8 mouse cellular contexts compared by ENCODE assay signal in genomic region chr19:45058841-45059240, GRCm38 (mm10). TPM values are rescaled to one million over a fixed set of nuclear protein-coding genes. Genes with fewer than 3 reads are reported as not detected.
DNase-seq lines count a peak whose midpoint lies in the region; ATAC-seq and TF ChIP-seq lines count a peak whose summit lies in the region.

No protein-coding gene starts in this region.

- DNase-seq in layer of hippocampus, adult 2 months (ENCODE audit: low spot score in 2 of 2), result no peak
- DNase-seq in layer of hippocampus, postnatal 10 days (ENCODE audit: low spot score in 2 of 2), result no peak
- DNase-seq in Muller cell, postnatal 12 days (ENCODE audit: inconsistent ontology term), result no peak
- DNase-seq in cerebellum, postnatal 10 days, result no peak

- H3K36me3 ChIP-seq in embryonic facial prominence, embryonic 13.5 days, result peaks cover 6% of the 10 kb centered on the region; the same call in 1 of the 2 replicates
- H3K36me3 ChIP-seq in intestine, embryonic 16.5 days (ENCODE audit: control insufficient read depth, insufficient read depth, low read length), result no peaks in the 10 kb centered on the region
- H3K36me3 ChIP-seq in neural tube, embryonic 12.5 days, result peaks cover 9% of the 10 kb centered on the region; the same call in 1 of the 2 replicates

- no peaks in the 10 kb centered on the region for H3K9me3 ChIP-seq in embryonic facial prominence, embryonic 13.5 days
- no peaks in the 10 kb centered on the region for H3K9me3 ChIP-seq in intestine, embryonic 16.5 days (ENCODE audit: control insufficient read depth, low read length)
- H3K9me3 ChIP-seq in neural tube, embryonic 12.5 days, result no peaks in the 10 kb centered on the region

- peak overlapping the region; percentile 77 for H3K4me2 ChIP-seq in embryonic facial prominence, embryonic 13.5 days
- H3K4me2 ChIP-seq in intestine, embryonic 16.5 days (ENCODE audit: low read depth, low read length), result peak overlapping the region; percentile 76
- H3K4me2 ChIP-seq in neural tube, embryonic 12.5 days (replicated peaks), result peak overlapping the region; percentile 78

- H3K27ac ChIP-seq in layer of hippocampus, adult 2 months, result peak overlapping the region; percentile 92
- H3K27ac ChIP-seq in embryonic facial prominence, embryonic 13.5 days, result peak overlapping the region; percentile 98
- peak overlapping the region; percentile 90 for H3K27ac ChIP-seq in intestine, embryonic 16.5 days (ENCODE audit: low read length)
- H3K27ac ChIP-seq in neural tube, embryonic 12.5 days, result peak overlapping the region; percentile 95

- H3K4me1 ChIP-seq in embryonic facial prominence, embryonic 13.5 days, result peaks cover 35% of the 10 kb centered on the region
- peaks cover 20% of the 10 kb centered on the region for H3K4me1 ChIP-seq in intestine, embryonic 16.5 days (ENCODE audit: control insufficient read depth, insufficient read depth, low read length)
- peaks cover 25% of the 10 kb centered on the region for H3K4me1 ChIP-seq in neural tube, embryonic 12.5 days

- H3K4me3 ChIP-seq in layer of hippocampus, adult 2 months, result peak overlapping the region; percentile 54
- peak overlapping the region; percentile 62 for H3K4me3 ChIP-seq in embryonic facial prominence, embryonic 13.5 days
- peak overlapping the region; percentile 49 for H3K4me3 ChIP-seq in intestine, embryonic 16.5 days (ENCODE audit: low read length)
- H3K4me3 ChIP-seq in neural tube, embryonic 12.5 days, result peak overlapping the region; percentile 57

- ATAC-seq in embryonic facial prominence, embryonic 13.5 days (ENCODE audit: insufficient number of reproducible peaks, insufficient read depth, low FRiP score, low TSS enrichment, low read depth), result no peak
- ATAC-seq in intestine, embryonic 16.5 days, result peak; percentile 19; the same call in 1 of the 2 replicates
- no peak for ATAC-seq in neural tube, embryonic 12.5 days (ENCODE audit: low FRiP score, low read depth)
- no peak for ATAC-seq in granulocyte monocyte progenitor cell, adult 5-6 weeks (replicated peaks; ENCODE audit: poor library complexity, severe bottlenecking)

- under 1% methylated on average over 14 of the region's 14 CpGs for WGBS in embryonic facial prominence, embryonic 13.5 days
- under 1% methylated on average over 14 of the region's 14 CpGs for WGBS in intestine, embryonic 16.5 days
- 1% methylated on average over 14 of the region's 14 CpGs for WGBS in neural tube, embryonic 12.5 days

- TF ChIP-seq CTCF in layer of hippocampus, adult 2 months (conservative IDR thresholded peaks at IDR 0.05), result no peak

- peaks cover 3% of the 10 kb centered on the region for H3K27me3 ChIP-seq in embryonic facial prominence, embryonic 13.5 days
- H3K27me3 ChIP-seq in intestine, embryonic 16.5 days (replicated peaks; ENCODE audit: control insufficient read depth, insufficient read depth, low read length), result no peaks in the 10 kb centered on the region
- H3K27me3 ChIP-seq in neural tube, embryonic 12.5 days (replicated peaks), result peaks cover 5% of the 10 kb centered on the region

- peak overlapping the region; percentile 92 for H3K9ac ChIP-seq in embryonic facial prominence, embryonic 13.5 days
- H3K9ac ChIP-seq in intestine, embryonic 16.5 days (ENCODE audit: low read depth, low read length), result peak overlapping the region; percentile 70
- H3K9ac ChIP-seq in neural tube, embryonic 12.5 days, result peak overlapping the region; percentile 74

RNA-seq across cellular contexts. Expression of gene Sfxn3, which starts 11.5 kb away (rescaled TPM):
- 10 to 100 TPM; 87.3 to 99.8 TPM for total RNA-seq in layer of hippocampus, adult 2 months (2021)
- 100 to 1,000 TPM; 103 to 124 TPM for total RNA-seq in layer of hippocampus, postnatal 10 days (2021)
- 32.3 and 32.5 TPM in 2 replicates for polyA plus RNA-seq in embryonic facial prominence, embryonic 13.5 days (2015; fragmentation: Nextera tagmentation; extraction: Ambion mirVana)
- polyA plus RNA-seq in intestine, embryonic 16.5 days (2015; fragmentation: Nextera tagmentation; extraction: Ambion mirVana), result 16.5 and 18.2 TPM in 2 replicates
- 38.3 and 41.2 TPM in 2 replicates for polyA plus RNA-seq in neural tube, embryonic 12.5 days (2016; fragmentation: Nextera tagmentation; extraction: Ambion mirVana)
- 10.5 and 21.1 TPM in 2 replicates for total RNA-seq in granulocyte monocyte progenitor cell, adult 5-6 weeks (2014; fragmentation: Nextera tagmentation)
- 3.7 and 5.3 TPM in 2 replicates for total RNA-seq in granulocyte monocyte progenitor cell, adult 5-6 weeks (2017)

RNA-seq across cellular contexts. Expression of gene Pdzd7, which starts 13.3 kb away (rescaled TPM):
- 1 to 10 TPM; 2.1 to 3.3 TPM for total RNA-seq in layer of hippocampus, adult 2 months (2021)
- total RNA-seq in layer of hippocampus, postnatal 10 days (2021), result 1 to 10 TPM; 3.2 to 3.3 TPM
- polyA plus RNA-seq in embryonic facial prominence, embryonic 13.5 days (2015; fragmentation: Nextera tagmentation; extraction: Ambion mirVana), result 0.47 and 0.51 TPM in 2 replicates
- polyA plus RNA-seq in intestine, embryonic 16.5 days (2015; fragmentation: Nextera tagmentation; extraction: Ambion mirVana), result 0.43 and 0.49 TPM in 2 replicates
- polyA plus RNA-seq in neural tube, embryonic 12.5 days (2016; fragmentation: Nextera tagmentation; extraction: Ambion mirVana), result 0.63 and 0.72 TPM in 2 replicates
- total RNA-seq in granulocyte monocyte progenitor cell, adult 5-6 weeks (2014; fragmentation: Nextera tagmentation), result 0.24 TPM in 1 of 2 replicates, not detected in the other
- total RNA-seq in granulocyte monocyte progenitor cell, adult 5-6 weeks (2017), result not detected in 2 replicates

RNA-seq across cellular contexts. Expression of gene Kazald1, which starts 16.2 kb away (rescaled TPM):
- total RNA-seq in layer of hippocampus, adult 2 months (2021), result 1 to 10 TPM; 1.4 to 1.9 TPM
- 1 to 10 TPM; 1.8 to 2.1 TPM for total RNA-seq in layer of hippocampus, postnatal 10 days (2021)
- polyA plus RNA-seq in embryonic facial prominence, embryonic 13.5 days (2015; fragmentation: Nextera tagmentation; extraction: Ambion mirVana), result 17.7 and 29.4 TPM in 2 replicates
- polyA plus RNA-seq in intestine, embryonic 16.5 days (2015; fragmentation: Nextera tagmentation; extraction: Ambion mirVana), result 2.0 and 2.1 TPM in 2 replicates
- polyA plus RNA-seq in neural tube, embryonic 12.5 days (2016; fragmentation: Nextera tagmentation; extraction: Ambion mirVana), result 0.46 and 0.57 TPM in 2 replicates
- total RNA-seq in granulocyte monocyte progenitor cell, adult 5-6 weeks (2014; fragmentation: Nextera tagmentation), result not detected in 2 replicates
- 0.69 TPM in 1 of 2 replicates, not detected in the other for total RNA-seq in granulocyte monocyte progenitor cell, adult 5-6 weeks (2017)

RNA-seq across cellular contexts. Expression of gene Lzts2, which starts 44.6 kb away (rescaled TPM):
- 10 to 100 TPM; 28.5 to 30.1 TPM for total RNA-seq in layer of hippocampus, adult 2 months (2021)
- total RNA-seq in layer of hippocampus, postnatal 10 days (2021), result 10 to 100 TPM; 21.3 to 23.2 TPM
- 64.6 and 73.3 TPM in 2 replicates for polyA plus RNA-seq in embryonic facial prominence, embryonic 13.5 days (2015; fragmentation: Nextera tagmentation; extraction: Ambion mirVana)
- 33.6 and 34.7 TPM in 2 replicates for polyA plus RNA-seq in intestine, embryonic 16.5 days (2015; fragmentation: Nextera tagmentation; extraction: Ambion mirVana)
- polyA plus RNA-seq in neural tube, embryonic 12.5 days (2016; fragmentation: Nextera tagmentation; extraction: Ambion mirVana), result 68.5 and 70.0 TPM in 2 replicates
- total RNA-seq in granulocyte monocyte progenitor cell, adult 5-6 weeks (2014; fragmentation: Nextera tagmentation), result 4.9 and 7.9 TPM in 2 replicates
- 6.9 and 9.9 TPM in 2 replicates for total RNA-seq in granulocyte monocyte progenitor cell, adult 5-6 weeks (2017)

RNA-seq across cellular contexts. Expression of gene Mrpl43, which starts 52.6 kb away (rescaled TPM):
- 10 to 100 TPM; 38.6 to 41.1 TPM for total RNA-seq in layer of hippocampus, adult 2 months (2021)
- total RNA-seq in layer of hippocampus, postnatal 10 days (2021), result 10 to 100 TPM; 45.3 to 48.9 TPM
- polyA plus RNA-seq in embryonic facial prominence, embryonic 13.5 days (2015; fragmentation: Nextera tagmentation; extraction: Ambion mirVana), result 72.6 and 81.2 TPM in 2 replicates
- 74.7 and 76.4 TPM in 2 replicates for polyA plus RNA-seq in intestine, embryonic 16.5 days (2015; fragmentation: Nextera tagmentation; extraction: Ambion mirVana)
- 82.9 and 83.2 TPM in 2 replicates for polyA plus RNA-seq in neural tube, embryonic 12.5 days (2016; fragmentation: Nextera tagmentation; extraction: Ambion mirVana)
- total RNA-seq in granulocyte monocyte progenitor cell, adult 5-6 weeks (2014; fragmentation: Nextera tagmentation), result 41.8 and 53.7 TPM in 2 replicates
- total RNA-seq in granulocyte monocyte progenitor cell, adult 5-6 weeks (2017), result 35.5 and 37.9 TPM in 2 replicates
